Mouse (Mus musculus) heart, postnatal 0 days (tissue): ENCODE data around the gene Tax1bp3.

Experiments
- CTCF ChIP-seq: IDR thresholded peaks from 2 replicates; pipeline ENCODE4 v1.5.1; 2016; ENCODE audit warnings: antibody characterized with exemption, control low read depth, low read depth
- EP300 ChIP-seq: IDR thresholded peaks from 2 replicates; pipeline ENCODE4 v1.6.1; 2016; ENCODE audit warnings: antibody characterized with exemption, low read depth

- peak; percentile 57 for TF ChIP-seq CTCF
- no peak for TF ChIP-seq EP300
Observed at GRCm38 (mm10) chr11:73131020-73131419, 45.9 kb upstream of the Tax1bp3 start.
